Mouse (Mus musculus) layer of hippocampus, adult 8-10 months (tissue): ENCODE data around the gene Iqcg. TPM values are rescaled to one million over a fixed set of nuclear protein-coding genes. Genes with fewer than 3 reads are reported as not detected.
A peak's percentile ranks its signal among the peaks of the same experiment; 100 is the strongest.

Experiments used
- DNase-seq, 2 experiments: peaks; one replicate each; pipeline ENCODE4 v3.0.0; 2022; ENCODE audit warnings: low spot score in 2 of 2
- total RNA-seq, 4 experiments: library from RNA; stranded (reverse); gene quantifications; 2 replicates each; pipeline ENCODE4 v1.2.4; 2022

The Iqcg gene
- total RNA-seq, 4 experiments from 2014 or later = 4.8 to 5.7 (median 5.2) TPM

DNA sequence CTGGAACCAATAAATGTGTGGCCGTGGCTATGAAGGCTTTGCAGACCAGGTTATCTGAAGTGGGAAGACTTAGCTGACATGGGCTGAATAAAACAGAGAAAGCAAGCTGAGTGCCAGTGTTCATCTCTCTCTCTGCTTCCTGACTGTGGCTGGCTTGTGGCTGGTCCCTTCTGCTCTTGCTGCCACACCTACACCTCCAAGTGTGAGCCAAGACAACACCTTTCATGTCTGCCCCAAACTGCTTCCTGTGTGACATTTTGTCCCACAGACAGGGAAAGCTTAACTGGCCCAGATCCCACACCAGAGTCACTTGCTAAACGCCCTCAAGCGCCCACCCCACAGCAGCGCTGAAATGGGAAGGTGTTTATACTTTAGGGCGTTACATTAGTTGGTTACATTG, 2.9 kb downstream of the Iqcg start:
- DNase-seq = no peak

DNA sequence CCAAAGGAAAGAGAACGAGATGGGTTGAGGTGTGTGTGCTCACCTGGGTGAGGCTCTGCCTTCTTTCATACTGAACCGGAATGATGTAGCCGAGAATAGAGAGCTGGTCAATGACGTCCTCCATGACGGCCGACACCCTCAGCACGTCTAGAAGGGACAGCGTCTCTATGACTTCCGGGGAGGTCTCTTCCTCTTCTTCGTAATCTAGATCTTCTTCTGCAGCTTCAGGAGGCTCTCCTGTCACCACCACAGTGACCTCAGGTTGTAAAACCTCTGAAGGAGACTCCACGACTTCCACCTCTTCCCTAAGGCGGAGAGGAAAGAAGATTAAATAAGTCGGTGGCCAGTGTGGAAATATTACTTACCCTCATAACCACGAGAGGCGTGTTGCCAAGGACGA, 6.2 kb downstream of the Iqcg start:
- no peak for DNase-seq

DNA sequence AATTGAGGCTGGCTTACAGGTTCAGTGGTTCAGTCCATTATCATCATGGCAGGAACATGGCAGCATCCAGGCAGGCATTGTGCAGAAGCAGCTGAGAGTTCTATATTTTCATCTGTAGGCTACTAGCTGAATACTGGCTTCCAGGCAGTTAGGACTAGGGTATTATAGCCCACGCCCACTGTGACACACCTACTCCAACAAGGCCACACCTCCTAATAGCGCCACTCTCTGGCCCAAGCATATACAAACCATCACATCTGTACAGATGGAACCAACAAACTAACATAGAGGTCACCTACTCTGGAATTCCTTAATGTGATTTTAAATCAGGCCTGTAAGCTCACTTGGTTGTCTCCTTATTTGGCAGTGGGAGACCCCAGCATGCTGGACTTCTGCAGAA, 7.3 kb downstream of the Iqcg start:
- no peak for DNase-seq

DNA sequence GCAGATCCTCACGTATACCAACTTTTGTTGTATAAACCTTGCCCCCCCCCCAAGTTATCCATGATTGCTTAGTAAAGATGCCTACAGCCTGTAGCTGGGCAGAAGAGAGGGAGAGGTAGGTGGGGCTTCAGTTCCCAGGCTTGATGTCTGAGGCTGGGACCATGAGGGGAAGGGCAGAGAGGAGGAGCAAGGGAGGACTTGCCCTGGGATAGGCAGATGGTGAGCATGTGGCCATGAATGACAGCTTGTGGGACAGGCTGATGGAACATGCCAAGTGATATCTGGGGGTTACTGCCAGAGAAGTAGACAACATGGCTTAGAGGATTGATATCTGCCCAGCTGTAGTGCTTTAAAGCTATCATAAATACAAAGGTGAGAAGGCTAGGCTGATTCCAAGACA, 8.0 kb downstream of the Iqcg start:
- no peak for DNase-seq

DNA sequence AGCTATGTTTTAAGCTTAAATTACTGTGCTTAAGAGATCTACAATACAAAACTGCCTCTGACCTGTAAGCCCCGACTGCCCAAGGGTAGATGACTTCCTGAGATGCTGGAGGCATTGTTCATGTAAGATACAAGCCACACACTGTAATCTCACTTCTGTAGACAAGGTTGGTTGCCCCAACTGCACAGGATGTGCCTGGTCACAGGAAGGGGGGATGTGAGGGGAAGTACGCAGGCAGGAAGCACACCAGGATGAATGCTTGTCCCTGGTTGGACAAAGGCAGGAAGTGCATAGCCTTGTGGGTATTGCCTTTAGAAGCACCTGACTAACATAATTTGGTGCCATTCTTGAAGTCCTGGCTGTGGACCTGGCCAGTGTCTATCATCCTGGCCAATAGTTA, 12.8 kb downstream of the Iqcg start:
- DNase-seq = no peak

DNA sequence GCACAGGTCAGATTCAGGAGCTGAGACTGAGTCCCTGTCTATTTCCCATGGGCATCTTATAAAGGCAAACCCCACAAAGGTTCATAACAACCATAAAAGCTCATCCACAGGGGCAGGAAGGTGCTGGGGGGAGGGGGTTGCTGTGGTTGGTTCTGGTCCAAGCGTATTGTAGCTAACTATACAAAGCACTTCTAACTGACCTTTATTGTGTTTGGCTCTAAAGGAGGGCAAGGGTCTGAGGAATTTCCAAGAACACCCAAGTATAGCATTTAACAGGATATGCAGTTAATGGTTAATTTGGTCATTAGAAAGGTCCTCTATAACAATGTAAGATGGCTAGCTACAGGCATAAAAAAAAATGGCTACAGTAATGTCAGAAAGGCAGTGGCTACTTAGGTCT, 13.3 kb downstream of the Iqcg start:
- DNase-seq = no peak

DNA sequence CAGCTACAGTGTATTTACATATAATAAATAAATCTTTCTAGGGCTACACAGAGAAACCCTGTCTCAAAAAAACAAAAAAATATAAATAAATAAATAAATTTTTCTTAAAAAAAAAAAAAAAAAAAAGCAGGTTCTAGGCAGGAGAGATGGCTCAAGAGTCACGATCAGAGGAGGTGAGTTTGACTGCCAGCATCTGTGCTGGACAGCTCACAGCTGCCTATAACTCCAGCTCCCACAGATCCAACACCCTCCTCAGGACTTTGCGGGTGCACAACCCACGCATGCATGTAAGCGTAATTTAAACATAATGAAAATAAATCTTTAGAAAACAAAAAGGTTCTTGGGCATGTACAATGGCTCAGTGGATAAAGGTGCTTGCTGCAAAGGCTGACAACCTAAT, 20.0 kb downstream of the Iqcg start:
- no peak for DNase-seq

DNA sequence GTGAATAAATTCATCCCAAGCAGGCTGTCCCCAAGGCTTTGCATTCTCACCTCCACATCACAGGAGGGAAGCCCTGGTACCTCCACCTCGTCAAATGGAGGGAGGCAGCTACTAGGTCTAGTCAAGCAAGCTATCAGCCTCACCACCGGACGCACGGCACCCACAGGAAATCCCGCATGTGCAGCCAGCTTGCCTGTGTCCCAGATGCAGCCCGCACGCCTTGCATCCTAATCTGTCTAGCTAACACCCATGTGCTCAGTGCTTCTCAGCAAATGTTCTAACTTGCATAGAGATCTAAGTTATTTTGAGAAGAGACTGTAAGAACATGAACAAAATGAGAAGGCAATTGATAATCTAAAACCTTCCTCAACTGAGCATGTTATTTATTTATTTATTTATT, 29.7 kb downstream of the Iqcg start:
- no peak for DNase-seq

DNA sequence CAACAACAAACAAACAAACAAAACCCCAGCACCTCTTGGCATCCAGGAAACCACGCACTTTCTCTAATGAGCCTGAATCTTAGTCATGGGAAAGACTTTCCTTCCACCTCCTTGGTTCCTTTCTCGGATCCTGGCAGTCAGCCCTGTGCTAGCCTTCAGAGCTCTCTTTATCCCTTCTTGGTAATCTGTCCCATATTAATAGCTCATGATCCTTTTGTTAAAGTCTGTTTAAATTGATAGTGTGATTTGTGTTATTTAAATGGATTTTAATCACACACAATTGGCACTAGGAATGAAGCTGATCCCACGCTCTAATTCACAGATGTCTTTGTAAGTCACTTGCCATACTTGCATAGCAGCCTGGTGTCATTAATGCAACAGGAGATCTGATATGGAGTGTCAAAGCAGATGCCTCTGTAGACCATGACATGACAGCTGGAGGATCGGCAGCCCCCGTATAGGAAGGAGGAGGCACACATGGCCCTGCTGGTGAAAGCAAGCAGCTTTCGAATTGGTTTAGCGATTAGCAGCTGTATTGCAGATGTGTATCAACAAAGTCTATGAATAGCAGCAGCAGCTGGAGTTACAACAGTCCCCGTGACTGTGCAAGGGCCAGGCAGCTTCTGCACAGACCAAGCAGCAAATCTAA, 31.4 kb downstream of the Iqcg start:
- DNase-seq = peak; percentile 42 to 56

DNA sequence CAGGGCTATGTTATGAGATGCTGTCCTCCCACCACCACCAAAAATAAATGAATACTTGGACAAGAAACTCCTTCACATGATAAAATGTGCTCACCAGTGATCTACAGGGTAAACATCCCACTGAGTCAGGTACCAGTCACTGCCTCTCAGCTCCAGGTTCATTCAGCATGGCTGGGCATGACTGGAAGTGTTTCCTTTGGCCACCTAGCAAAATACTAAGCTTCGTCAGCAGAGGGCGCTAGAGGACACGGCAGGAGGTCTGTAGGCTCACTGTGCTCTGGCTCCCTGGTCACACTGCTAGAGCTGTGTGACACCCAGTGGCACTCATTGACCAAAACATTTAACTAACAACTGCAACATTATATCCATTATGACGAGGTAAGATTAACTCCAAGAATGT, 32.3 kb downstream of the Iqcg start:
- peak; percentile 61 to 86 for DNase-seq

DNA sequence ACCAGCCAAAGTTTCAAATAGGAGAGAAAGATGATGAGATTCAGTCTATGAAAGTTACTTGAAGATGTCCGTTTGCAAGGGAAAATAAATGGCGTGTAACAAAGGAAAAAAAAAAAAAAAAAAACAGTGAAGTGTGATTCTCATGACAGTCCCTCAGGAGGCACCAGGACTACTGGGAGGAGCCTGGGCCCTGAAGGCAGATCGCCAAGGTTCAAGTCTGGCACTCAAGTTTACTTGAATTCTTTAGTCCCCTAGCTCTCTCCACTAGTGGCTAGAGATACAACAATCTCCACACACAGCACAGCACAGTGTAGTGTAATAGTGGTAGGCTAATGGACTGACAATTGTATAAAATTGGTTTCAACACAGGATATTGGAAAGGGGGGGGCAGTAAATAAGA, 34.6 kb downstream of the Iqcg start:
- DNase-seq = no peak

DNA sequence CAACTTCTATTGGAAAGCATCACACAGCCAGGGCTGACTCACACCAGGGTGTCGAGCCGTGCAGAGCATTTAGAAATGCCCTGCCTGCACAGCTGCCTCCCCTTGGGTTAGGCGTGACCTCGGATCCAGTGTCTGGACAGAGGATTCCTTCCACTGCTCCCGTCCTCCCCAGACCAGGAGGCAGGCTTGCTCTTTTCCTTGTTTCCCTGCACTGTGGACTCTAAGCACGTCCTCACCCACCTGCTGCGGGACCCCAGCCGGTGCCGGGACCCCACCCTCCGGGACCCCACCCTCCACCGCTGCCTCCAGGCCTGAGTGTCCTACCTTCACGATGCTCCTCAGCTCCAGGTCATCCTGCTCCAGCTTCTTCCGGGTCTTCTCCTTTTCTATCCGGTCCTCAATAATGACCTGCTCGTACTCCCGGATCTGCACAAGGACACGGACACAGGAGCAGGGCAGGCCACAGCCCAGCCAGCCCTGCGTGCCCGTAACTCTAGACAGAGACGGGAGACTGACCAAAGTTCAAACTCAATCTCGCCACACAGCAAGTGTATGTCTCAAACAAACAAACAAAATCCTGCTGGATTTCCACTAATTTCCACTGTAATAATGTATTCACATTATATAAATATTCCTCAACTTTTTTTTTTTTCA, 36.8 kb downstream of the Iqcg start:
- no peak for DNase-seq

DNA sequence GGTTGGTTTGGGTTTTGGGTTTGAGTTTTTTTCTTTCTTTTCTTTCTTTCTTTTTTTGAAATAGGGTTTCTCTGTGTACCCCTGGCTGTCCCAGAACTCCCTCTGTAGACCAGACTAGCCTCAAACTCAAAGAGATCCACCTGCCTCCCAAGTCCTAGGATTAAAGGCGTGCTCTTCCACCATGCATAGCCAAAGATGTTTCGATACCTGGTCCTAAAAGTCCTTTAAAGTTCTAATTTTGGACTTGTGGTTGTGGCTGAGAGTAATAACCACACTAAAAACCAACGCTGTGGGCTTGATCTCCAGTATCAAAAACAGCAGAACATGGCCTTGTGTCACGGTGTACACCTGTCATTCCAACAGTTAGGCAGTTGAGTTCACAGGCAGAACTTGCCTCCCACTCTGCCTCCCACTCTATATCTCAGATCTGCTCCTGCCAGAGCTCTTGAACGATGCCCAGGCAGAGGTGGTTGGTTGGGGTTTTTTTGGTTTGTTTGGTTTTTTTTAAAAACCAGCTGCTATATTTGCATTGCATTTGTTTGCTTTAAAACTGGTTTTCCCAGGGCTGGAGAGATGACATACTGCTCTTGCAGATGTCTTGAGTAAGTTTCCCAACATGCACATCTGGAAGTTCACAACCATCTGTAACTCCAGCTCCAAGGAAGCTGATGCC, 38.2 kb downstream of the Iqcg start:
- DNase-seq = no peak

DNA sequence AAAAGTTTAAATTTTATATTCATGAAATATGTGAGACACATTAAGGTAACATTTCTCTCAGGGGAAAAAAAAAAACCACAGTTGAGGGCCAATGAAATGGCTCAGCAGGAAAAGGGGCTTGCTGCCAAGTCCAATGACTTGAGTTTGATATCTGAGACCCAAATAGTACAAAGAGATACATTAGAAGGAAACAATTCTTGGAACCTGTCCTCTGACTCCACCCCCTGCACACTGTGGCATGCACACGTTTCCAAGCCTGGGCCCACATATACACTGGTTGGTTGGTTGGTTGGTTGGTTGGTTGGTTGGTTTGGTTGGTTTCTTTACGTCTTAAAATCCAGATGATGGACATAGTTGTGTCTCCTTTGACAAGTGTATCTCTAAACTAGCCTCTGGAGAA, 40.0 kb downstream of the Iqcg start:
- no peak for DNase-seq

DNA sequence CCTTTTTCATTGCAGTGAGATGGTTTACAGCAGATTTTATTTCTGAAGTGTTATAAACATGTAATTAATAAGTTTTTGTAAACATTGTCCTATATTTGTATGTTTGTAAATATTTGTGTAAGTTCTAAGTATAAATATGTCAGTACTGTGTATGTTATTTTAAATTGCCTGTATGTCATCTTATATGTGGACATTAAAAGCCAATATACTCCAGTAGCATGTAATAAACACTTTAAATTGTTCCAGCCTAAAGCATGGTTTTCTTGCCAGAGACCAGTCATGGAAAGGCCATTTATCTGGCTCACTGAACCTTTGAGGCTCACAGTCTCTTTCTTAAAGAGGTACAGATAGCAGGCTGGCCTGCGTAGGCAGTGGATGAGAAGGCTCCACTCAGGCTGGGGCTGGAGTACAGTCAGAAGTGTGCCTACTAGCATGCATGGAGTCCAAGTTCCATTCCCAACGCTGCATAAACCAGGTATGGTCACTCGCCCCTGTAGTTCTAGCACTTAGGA, 40.6 kb downstream of the Iqcg start:
- DNase-seq = no peak

DNA sequence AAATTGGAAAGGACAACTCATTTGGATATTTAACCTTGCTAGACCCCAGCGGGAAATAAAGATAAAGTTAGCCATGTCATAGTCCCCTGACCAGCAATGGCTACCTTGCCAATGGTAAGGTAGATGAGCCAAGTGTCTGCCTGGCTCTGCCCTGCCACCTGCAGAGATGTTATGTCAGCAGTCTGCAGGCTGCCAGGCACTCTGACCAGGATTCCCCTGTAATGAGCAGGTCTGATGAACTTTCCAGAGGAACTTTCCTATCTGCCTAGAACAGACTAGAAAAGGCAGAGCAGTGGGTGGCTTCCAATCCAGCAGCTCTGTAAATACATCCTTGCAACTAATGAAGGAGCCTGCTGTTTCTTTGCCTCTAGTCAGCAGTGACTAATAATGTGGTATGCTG, 41.1 kb downstream of the Iqcg start:
- DNase-seq = no peak

DNA sequence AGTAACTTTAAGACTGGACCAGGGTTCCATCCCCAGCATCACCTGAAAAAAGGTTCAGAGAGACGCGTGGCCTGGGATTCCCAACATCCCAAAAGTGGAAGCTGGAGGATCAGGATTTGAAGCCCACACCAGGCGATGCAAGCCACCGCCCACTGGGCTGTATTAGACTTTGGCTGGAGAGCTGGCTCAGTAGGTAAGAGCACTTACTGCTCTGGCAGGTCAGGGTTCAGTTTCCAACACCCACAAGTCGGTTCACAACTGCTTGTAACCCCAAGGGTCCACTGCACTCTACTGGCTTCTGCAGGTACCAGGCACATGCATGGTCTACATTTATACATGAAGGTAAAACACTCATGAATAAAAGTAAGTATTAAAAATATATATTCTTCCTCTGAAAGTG, 42.2 kb downstream of the Iqcg start:
- DNase-seq = no peak

DNA sequence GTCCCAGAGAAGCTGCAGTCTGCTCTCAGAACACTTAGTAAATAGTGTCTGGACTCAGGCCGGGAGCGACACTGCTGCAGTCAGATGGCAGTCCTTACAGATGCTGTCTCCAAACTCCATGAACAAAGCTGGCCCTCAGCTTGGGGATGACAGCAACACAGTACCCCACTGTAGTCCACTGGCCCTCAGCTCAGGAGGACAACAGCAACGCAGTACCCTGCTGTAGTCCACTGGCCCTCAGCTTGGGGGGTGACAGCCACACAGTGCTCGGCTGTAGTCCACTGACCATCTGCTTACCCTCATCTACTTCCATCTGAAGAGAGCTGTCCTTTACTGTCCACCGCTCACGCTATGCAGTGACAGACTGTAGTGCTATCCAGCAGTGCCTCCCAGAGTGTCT, 45.9 kb downstream of the Iqcg start:
- peak in 1 of 2 experiments; percentile 46 for DNase-seq

DNA sequence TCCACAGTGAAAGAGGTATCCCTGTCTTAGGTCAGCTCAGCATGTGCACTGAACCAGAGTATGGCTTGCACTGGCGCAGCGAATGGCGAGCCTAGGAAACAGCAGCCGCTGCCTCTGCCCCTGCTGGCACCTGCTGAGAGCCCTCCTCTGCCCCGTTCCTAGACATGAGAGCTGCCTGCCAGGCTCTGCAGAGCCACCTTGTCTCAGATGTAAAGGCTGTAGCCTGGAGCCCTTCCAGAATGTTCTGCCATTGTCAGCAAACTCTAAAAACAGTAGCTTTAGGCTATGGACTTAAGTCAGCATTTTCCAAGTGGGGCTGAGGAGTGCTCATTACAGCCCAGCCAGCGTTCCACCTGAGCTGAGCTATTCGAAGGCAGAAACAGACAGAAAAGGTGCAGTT, 48.6 kb downstream of the Iqcg start:
- no peak for DNase-seq

DNA sequence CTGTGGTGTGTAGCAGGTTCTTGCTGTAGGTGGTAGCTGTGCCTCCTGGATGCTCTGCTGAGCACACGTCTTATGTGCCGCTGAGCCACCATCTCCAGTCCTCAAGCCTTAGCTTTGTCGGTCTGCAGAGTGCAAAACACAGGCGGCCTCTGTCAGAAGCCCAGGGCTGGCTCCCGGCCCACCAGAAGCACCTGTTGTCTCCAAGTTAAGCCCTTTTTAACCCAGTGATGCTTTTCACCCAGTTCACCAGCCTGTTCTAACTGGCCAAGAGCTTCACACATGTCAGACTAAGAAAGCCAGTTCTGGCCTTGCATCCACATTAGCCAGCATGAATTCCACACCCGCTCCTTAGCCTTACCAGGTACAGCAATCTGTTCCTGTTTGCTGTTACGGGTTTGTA, 49.1 kb downstream of the Iqcg start:
- DNase-seq = no peak

DNA sequence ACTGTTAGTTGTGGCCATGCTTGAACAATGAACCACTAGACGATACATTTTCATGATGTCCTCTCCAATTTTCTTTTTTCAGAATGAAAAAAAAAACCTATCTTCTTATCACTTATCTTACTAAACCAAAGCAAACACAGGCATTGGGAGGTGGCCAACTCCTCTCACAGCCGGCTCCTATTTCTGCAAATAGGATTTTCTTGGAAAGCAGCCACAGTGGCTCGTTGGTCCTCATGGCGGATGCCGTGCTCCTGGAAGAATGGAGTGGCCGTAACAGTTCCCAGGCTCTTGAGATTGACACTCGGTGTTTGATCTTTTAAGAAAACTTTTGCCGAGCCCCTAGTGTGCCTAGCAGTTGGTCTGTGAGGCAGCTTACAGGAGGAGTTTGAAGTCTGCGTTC, 50.8 kb downstream of the Iqcg start:
- no peak for DNase-seq

DNA sequence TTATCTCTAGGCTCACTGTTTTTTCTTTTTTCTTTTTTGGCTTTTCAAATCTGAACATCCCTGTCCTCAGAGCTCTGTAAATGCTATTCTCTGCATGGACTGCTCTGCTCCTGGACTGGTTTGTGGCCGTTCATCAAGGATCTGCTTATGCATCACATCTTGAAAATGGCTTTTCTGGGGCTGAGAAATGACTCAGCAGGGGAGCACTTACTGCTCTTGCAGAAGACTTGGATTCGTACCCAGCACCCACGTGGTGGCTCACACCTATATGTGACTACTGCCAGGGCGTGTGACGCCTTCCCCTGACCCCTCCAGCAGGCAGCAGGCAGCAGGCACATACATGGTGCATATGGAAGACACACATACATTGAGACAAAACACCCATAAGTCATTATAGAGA, 63.9 kb downstream of the Iqcg start:
- no peak for DNase-seq

DNA sequence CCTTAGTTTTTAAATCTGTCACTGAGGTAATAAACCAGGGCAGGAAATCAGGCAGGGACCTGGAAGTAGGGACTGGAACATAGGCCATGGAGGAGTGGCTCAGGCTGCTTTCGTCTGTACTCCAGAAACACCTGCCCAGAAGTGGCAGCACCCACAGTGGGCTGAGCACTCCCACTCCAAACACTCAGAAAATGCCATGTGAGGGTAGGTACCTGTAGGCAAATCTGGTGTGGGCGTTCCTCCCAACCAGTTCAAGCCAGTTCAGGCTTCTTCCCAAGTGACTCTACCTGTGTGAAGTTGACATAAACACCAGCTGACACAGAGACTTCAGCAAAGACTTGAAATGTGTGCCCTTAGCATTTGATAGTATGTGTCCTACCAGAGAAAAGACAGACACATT, 71.4 kb downstream of the Iqcg start:
- DNase-seq = no peak
